Mouse (Mus musculus): Measurements from ENCODE around the gene Acnat1.
"Not testable (repeated sequence)": the region's sequence is repeated elsewhere in the genome, so short reads cannot be mapped to it uniquely, and the experiment has no call there.

DNA sequence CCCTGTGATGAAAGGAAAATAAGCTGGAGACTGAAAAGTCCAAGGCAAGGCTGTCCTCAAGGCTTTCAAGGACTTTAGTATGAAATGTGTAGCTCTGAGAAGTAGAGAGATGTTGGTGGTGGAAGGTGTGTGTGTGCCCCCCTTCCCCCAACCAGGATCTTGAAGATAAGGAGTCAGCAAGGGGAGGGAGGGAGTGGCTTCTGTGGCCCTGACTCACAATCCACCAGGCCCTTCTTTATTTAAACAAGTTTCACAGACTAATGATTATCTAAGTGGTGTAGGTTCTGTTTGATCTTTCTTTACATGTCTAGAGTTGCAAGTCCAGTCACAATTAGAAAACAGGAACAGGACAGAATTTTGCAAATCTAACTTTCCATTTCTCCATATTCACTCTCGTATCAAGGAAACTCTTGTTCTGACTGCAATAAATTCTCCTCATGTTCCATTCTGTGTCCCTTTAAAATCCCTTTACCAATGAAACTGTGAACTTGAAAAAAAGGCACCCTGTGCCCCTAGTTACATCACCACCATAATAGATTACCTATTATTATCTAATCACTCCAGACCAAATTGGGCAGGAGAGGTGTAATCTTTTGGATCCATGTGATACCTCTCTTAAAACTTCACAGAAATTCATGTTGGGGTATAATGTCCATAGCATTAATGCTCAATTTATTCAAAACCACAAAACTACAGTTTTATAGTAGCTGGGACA lies 22.4 kb downstream of the Acnat1 start:
- TF ChIP-seq CTCF (conservative IDR thresholded peaks at IDR 0.05; ENCODE audit: low read length); POU5F1 (IDR thresholded peaks at IDR 0.05; ENCODE audit: borderline replicate concordance, low read length): not testable (repeated sequence)

All from E14TG2a.4 (cell line).